Comparison of ENCODE assay signal across 12 mouse cellular contexts in the genomic region with DNA sequence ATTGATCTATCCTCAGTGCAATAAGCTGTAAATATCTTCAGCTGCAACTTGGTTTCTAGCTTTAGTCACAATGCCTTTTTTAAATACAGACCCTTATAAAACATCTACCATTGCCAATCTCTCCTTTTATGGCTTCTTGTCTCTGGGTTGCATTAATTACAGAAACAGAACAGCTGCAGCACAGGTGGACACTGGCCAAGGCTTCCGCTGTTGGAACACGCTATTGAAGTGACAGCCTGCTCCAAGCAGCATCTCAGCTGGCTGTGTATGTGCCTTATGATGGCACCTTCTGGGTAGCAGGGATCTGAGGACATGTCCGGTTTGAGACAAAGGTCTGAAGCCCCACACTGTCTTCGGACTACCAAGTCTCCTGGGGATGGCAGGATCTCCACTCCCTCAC.
A peak's percentile ranks its signal among the peaks of the same experiment; 100 is the strongest.
DNase-seq lines count a peak whose midpoint lies in the region; ATAC-seq lines count a peak whose summit lies in the region.
"Had no signal": no experiment of that assay in that cellular context is flagged by ENCODE, and none has a peak within 500 bp of the region (broad histone marks: within the 10 kb centered on the region; RNA-seq: fewer than 3 reads in every experiment).

No protein-coding gene starts in this region.

- no peak for ATAC-seq in cerebellum, adult (ENCODE audit: insufficient number of reproducible peaks, low FRiP score, low TSS enrichment)
- ATAC-seq in activated CD4-positive, CD25-positive, alpha-beta regulatory T cell, adult 4 months, result no peak
- no peak for ATAC-seq in megakaryocyte progenitor cell, adult 5-6 weeks (replicated peaks; ENCODE audit: poor library complexity)

- peak; percentile 85 to 86 for DNase-seq in cerebellum, postnatal 10 days
- peak; percentile 3 to 20 for DNase-seq in left cerebral cortex, adult 18-20 months (ENCODE audit: low spot score in 2 of 2)
- DNase-seq in left cerebral cortex, adult 11 months (ENCODE audit: low spot score), result no peak
- peak; percentile 16 to 22 for DNase-seq in layer of hippocampus, postnatal 14 days (ENCODE audit: low spot score in 2 of 2)
- peak; percentile 16 to 30 for DNase-seq in right cerebral cortex, adult 2 months (ENCODE audit: low spot score in 2 of 2)
- DNase-seq: adrenal gland, postnatal 36 days; cerebellum, adult 18-20 months; kidney, adult 8-10 months; thymus, adult 18-20 months had no signal
